Mouse (Mus musculus) mouse embryonic stem cell (cell line): ENCODE measurements around the gene Sept9.

ENCODE experiments used
- in situ Hi-C, 2 experiments: fragments of 300-500 bp; cut with MboI; formaldehyde crosslinking; loops; 1 replicate in 1 of 2; 3 replicates in 1 of 2; pipeline ENCODE4 v1.14.3; 2019 to 2020; ENCODE audit warnings: low sequenced_read_pairs in 2 of 2, low pct_unique_long_range_greater_than_20kb in 1 of 2, mixed read lengths in 1 of 2; ENCODE audit not compliant: unreplicated experiment in 1 of 2

The Sept9 gene

GRCm38 (mm10) chr11:117205042-117205441 is 5.6 kb downstream of the Sept9 start:
- in situ Hi-C loops = no loop called here

- in situ Hi-C loops = no loop called here
Observed at GRCm38 (mm10) chr11:117205447-117205846, 6.0 kb downstream of the Sept9 start.

GRCm38 (mm10) chr11:117207436-117207835 is 8.0 kb downstream of the Sept9 start:
- in situ Hi-C loops = no loop called here

DNA sequence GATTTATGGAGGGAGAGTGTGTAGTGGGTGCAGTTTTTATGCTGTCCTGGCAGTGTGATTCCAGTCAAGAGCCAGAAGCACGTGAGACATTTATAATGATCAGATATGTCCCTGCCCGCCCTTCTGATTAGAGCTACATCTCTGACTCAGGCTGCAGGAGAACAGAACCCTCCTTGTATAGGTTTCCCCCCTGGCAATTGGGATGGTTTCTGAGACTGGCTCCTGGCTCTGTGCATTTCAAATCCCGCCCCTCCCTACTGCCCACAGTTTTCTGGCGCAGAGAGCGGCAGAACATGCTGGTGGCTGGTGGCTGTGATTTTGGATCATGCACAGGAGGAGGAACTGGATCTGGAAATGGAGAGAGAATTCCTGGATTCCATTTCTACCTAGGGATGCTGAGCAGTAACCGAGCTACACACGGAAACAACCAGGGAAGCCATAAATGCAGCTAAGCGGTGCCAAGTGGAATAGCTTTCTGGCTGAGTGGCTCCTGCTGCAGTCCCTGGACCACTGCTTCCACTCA is 8.8 kb downstream of the Sept9 start:
- in situ Hi-C loops = no loop called here

- in situ Hi-C loops = no loop called here
Observed at GRCm38 (mm10) chr11:117216713-117217112, 17.3 kb downstream of the Sept9 start.

GRCm38 (mm10) chr11:117218070-117218469 is 18.6 kb downstream of the Sept9 start:
- in situ Hi-C loops = no loop called here

- in situ Hi-C loops = no loop called here
Observed at GRCm38 (mm10) chr11:117218498-117218897, 19.0 kb downstream of the Sept9 start.

GRCm38 (mm10) chr11:117220777-117221176 is 21.3 kb downstream of the Sept9 start:
- in situ Hi-C loops = no loop called here

- in situ Hi-C loops = no loop called here
Observed at GRCm38 (mm10) chr11:117221182-117221581, 21.7 kb downstream of the Sept9 start.

GRCm38 (mm10) chr11:117222899-117223298 is 23.4 kb downstream of the Sept9 start:
- in situ Hi-C loops = no loop called here

GRCm38 (mm10) chr11:117224804-117225203 is 25.3 kb downstream of the Sept9 start:
- in situ Hi-C loops = no loop called here

- in situ Hi-C loops = no loop called here
Observed at GRCm38 (mm10) chr11:117225531-117226213, 26.2 kb downstream of the Sept9 start.

- in situ Hi-C loops = no loop called here
Observed at GRCm38 (mm10) chr11:117226214-117226535, 26.7 kb downstream of the Sept9 start.

DNA sequence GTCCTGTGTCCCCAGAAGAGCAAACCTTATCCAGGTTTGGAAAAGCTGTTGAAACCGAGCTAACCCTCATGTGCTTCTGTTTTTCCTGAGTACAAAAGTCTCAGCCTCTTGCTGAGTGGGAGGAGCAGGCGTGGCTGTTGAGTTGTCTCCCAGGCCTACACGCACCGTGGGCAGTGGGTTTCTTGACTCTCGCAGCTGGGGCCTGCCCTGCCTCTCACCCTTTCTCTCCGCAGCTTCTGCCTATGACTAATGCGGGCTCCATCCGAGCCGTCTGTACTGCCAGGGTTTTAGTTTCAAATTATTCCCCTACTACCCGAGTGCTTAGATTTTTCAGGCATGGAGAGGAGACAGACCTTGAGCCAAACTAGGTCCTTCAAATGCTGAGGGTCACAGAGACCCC is 28.7 kb downstream of the Sept9 start:
- in situ Hi-C loops = no loop called here

DNA sequence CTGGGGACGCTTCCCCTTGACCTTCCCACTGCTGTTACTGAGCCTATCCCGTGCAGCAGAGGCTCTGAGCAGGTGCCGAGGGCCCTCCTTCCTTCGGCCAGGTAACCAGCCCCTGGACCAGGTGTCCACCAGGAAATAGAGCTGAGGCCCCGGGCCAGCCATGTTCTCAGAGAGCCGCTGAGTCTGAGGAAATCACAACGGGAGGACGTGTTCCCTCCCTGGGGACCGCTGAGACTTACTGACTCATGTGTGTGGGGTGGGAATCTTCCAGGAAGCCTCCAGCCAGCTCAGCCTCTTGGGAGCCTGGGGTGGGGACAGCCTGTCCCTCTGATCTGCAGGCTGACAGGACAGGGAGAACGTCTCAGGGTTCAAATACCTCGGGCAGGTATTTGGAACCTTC is 32.1 kb downstream of the Sept9 start:
- in situ Hi-C loops = loop anchor here in 1 of 2 experiments (5.0 kb wide), 1 partner anchor 126 kb away; no protein-coding TSS in a partner anchor

GRCm38 (mm10) chr11:117232032-117232431 is 32.6 kb downstream of the Sept9 start:
- in situ Hi-C loops = loop anchor here in 1 of 2 experiments (5.0 kb wide), 1 partner anchor 125 kb away; no protein-coding TSS in a partner anchor

- in situ Hi-C loops = loop anchor here in 1 of 2 experiments (5.0 kb wide), 1 partner anchor 124 kb away; no protein-coding TSS in a partner anchor
Observed at GRCm38 (mm10) chr11:117232886-117233458, 33.5 kb downstream of the Sept9 start.

GRCm38 (mm10) chr11:117233818-117234217 is 34.4 kb downstream of the Sept9 start:
- in situ Hi-C loops = loop anchor here in 1 of 2 experiments (5.0 kb wide), 1 partner anchor 123 kb away; no protein-coding TSS in a partner anchor

DNA sequence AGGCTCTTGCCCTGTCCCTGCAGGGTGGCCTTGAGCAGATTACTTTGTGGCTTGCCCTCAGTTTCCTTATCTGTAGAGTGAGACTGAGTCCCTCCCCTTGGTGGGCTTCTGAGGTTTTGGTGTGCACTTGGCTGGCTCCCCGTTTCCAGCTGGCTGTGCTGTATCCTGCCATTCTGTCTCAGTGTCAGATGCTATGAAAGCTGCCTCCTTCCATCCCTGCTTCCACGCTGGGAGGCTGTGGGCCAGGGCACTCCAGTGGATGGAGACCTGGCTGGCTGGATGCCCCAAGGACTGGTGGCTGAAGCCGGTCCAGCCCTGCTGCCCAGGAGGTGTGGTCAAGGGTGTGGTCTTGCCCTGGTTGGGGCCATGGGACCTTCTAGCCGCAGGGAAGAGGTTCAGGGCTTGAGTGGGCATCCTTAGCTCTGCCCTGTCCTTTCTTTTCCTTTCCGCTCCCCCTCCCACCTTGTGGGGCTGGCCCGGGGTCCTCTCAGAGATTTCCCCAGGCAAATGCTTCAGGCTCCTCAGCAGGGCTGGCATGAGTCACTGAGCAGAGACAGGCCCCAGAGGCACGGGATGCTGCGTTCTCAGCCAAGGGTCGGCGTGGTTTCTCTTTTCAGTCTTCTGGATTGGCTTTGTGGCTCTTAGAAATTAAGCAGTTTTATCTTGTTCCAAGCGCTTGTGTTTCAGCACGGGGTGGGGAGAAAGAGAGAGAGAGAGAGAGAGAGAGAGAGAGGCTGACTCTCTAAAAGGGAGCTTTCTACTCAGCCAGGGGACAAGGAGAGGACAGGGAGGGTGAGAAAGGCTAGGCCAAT is 35.8 kb downstream of the Sept9 start:
- in situ Hi-C loops = loop anchor here in 1 of 2 experiments (5.0 kb wide), 1 partner anchor 122 kb away; no protein-coding TSS in a partner anchor
